Mouse (Mus musculus) midbrain, embryonic 15.5 days (tissue): ENCODE measurements around the gene Ier5. TPM values are rescaled to one million over a fixed set of nuclear protein-coding genes. Genes with fewer than 3 reads are reported as not detected.

Source experiments
- ATAC-seq: fragments of 200-750 bp; cut with Nextera tagmentation; replicated peaks from 2 replicates; pipeline ENCODE4 v1.8.0; 2017; ENCODE audit warnings: moderate TSS enrichment
- H3K27ac ChIP-seq: fragments of 300-500 bp; sonication (generic); 2 replicates; pipeline ENCODE4 v1.5.1; 2015; ENCODE audit warnings: mild to moderate bottlenecking, inconsistent platforms
- H3K27me3 ChIP-seq: fragments of 300-500 bp; sonication (generic); replicated peaks from 2 replicates; pipeline ENCODE4 v1.6.1; 2015; ENCODE audit warnings: inconsistent platforms
- H3K36me3 ChIP-seq: fragments of 300-500 bp; sonication (generic); replicated peaks from 2 replicates; pipeline ENCODE4 v1.6.1; 2015; ENCODE audit warnings: inconsistent platforms
- H3K4me1 ChIP-seq: fragments of 300-500 bp; sonication (generic); 2 replicates; pipeline ENCODE4 v1.6.1; 2015; ENCODE audit warnings: inconsistent platforms
- H3K4me2 ChIP-seq: fragments of 300-500 bp; sonication (generic); 2 replicates; pipeline ENCODE4 v1.6.1; 2015; ENCODE audit warnings: inconsistent platforms, mild to moderate bottlenecking, moderate library complexity
- H3K4me3 ChIP-seq: fragments of 300-500 bp; sonication (generic); 2 replicates; pipeline ENCODE4 v1.5.1; 2015; ENCODE audit warnings: mild to moderate bottlenecking, inconsistent platforms
- H3K9ac ChIP-seq: fragments of 300-500 bp; sonication (generic); 2 replicates; pipeline ENCODE4 v1.6.1; 2015; ENCODE audit warnings: mild to moderate bottlenecking, inconsistent platforms
- H3K9me3 ChIP-seq: fragments of 300-500 bp; sonication (generic); 2 replicates; pipeline ENCODE4 v1.6.1; 2016; ENCODE audit warnings: inconsistent platforms
- WGBS: fragments of 180-500 bp; shearing (Covaris S2); methylation state at CpG from one replicate; pipeline ENCODE4 v1.1.7; 2015; ENCODE audit warnings: mixed read lengths; 5-methylcytosine and 5-hydroxymethylcytosine counted together
- polyA plus RNA-seq: library from polyadenylated mRNA; unstranded; fragments of >200 nt; fragmentation: Nextera tagmentation; extraction: Ambion mirVana; gene quantifications from 2 replicates; pipeline ENCODE4 v1.2.1, GENCODE M21; 2015

Gene Ier5
- polyA plus RNA-seq, result 7.2 and 9.4 TPM in 2 replicates

GRCm38 (mm10) chr1:155099280-155099848 lies at the start of gene Ier5:
TSS of gene Ier5 (minus strand) at chr1:155099636.
- no peaks in the 10 kb centered on the region for H3K27me3 ChIP-seq
- under 1% methylated on average over 40 of the region's 40 CpGs for WGBS

GRCm38 (mm10) chr1:155147228-155147627 lies 47.8 kb upstream of the Ier5 start:
- no peaks in the 10 kb centered on the region for H3K36me3 ChIP-seq
- no peak for ATAC-seq
- no peak overlapping the region for H3K4me2 ChIP-seq
- no peaks in the 10 kb centered on the region for H3K4me1 ChIP-seq
- no peak overlapping the region for H3K9ac ChIP-seq
- no peak overlapping the region for H3K27ac ChIP-seq
- no peaks in the 10 kb centered on the region for H3K27me3 ChIP-seq
- WGBS, result 78% methylated on average over 2 of the region's 2 CpGs
- no peak overlapping the region for H3K4me3 ChIP-seq
- H3K9me3 ChIP-seq, result no peaks in the 10 kb centered on the region

More at GRCm38 (mm10) chr1:155099280-155099848, at the start of gene Ier5:
- Histone ChIP-seq H3K4me1 (peaks cover 29% of the 10 kb centered on the region), H3K4me3 (peak within 1 kb of the TSS; percentile 95), H3K27ac (peak within 1 kb of the TSS; percentile 90), H3K9me3 (no peaks in the 10 kb centered on the region), H3K4me2 (peak within 1 kb of the TSS; percentile 91), H3K9ac (peak within 1 kb of the TSS; percentile 99), H3K36me3 (no peaks in the 10 kb centered on the region)
- ATAC-seq, result peak; percentile 98

- Histone ChIP-seq H3K36me3 (no peaks in the 10 kb centered on the region), H3K9me3 (no peaks in the 10 kb centered on the region), H3K4me3 (0 out of 2 replicates have a peak within 1 kb of the TSS, but pooled peaks have one; percentile 9), H3K4me2 (peak within 1 kb of the TSS; percentile 8; the same call in 1 of the 2 replicates), H3K27ac (no peak within 1 kb of the TSS), H3K9ac (no peak within 1 kb of the TSS), H3K27me3 (no peaks in the 10 kb centered on the region), H3K4me1 (no peaks in the 10 kb centered on the region)
- peak; percentile 66; the same call in 1 of the 2 replicates for ATAC-seq
- 57% methylated on average over 8 of the region's 8 CpGs for WGBS
Observed at GRCm38 (mm10) chr1:155146572-155146980, 47.1 kb upstream of the Ier5 start, which contains the start of gene Mr1. TSS of gene Mr1 (minus strand) at chr1:155146814.

- H3K4me3 ChIP-seq, result no peak overlapping the region
- H3K4me2 ChIP-seq, result no peak overlapping the region
- H3K36me3 ChIP-seq, result no peaks in the 10 kb centered on the region
- H3K27ac ChIP-seq, result no peak overlapping the region
- WGBS, result 78% methylated on average over 6 of the region's 6 CpGs
- no peak for ATAC-seq
- H3K9me3 ChIP-seq, result no peaks in the 10 kb centered on the region
- H3K27me3 ChIP-seq, result no peaks in the 10 kb centered on the region
- no peaks in the 10 kb centered on the region for H3K4me1 ChIP-seq
- H3K9ac ChIP-seq, result no peak overlapping the region
Observed at GRCm38 (mm10) chr1:155145620-155146019, 46.2 kb upstream of the Ier5 start.

GRCm38 (mm10) chr1:155140076-155140475 lies 40.6 kb upstream of the Ier5 start:
- no peaks in the 10 kb centered on the region for H3K36me3 ChIP-seq
- no peak overlapping the region for H3K27ac ChIP-seq
- WGBS, result 68% methylated on average over 2 of the region's 2 CpGs
- H3K9me3 ChIP-seq, result no peaks in the 10 kb centered on the region
- H3K4me2 ChIP-seq, result no peak overlapping the region
- ATAC-seq, result no peak
- no peaks in the 10 kb centered on the region for H3K4me1 ChIP-seq
- no peak overlapping the region for H3K4me3 ChIP-seq
- no peaks in the 10 kb centered on the region for H3K27me3 ChIP-seq
- H3K9ac ChIP-seq, result no peak overlapping the region

GRCm38 (mm10) chr1:155138795-155139194 lies 39.4 kb upstream of the Ier5 start:
- H3K27me3 ChIP-seq, result no peaks in the 10 kb centered on the region
- 91% methylated on average over 7 of the region's 7 CpGs for WGBS
- no peak overlapping the region for H3K4me2 ChIP-seq
- no peaks in the 10 kb centered on the region for H3K9me3 ChIP-seq
- no peaks in the 10 kb centered on the region for H3K36me3 ChIP-seq
- no peak overlapping the region for H3K27ac ChIP-seq
- ATAC-seq, result no peak
- no peak overlapping the region for H3K4me3 ChIP-seq
- no peaks in the 10 kb centered on the region for H3K4me1 ChIP-seq
- no peak overlapping the region for H3K9ac ChIP-seq

- H3K36me3 ChIP-seq, result no peaks in the 10 kb centered on the region
- no peak overlapping the region for H3K4me3 ChIP-seq
- H3K9ac ChIP-seq, result no peak overlapping the region
- no peaks in the 10 kb centered on the region for H3K4me1 ChIP-seq
- H3K4me2 ChIP-seq, result no peak overlapping the region
- 76% methylated on average over 8 of the region's 8 CpGs for WGBS
- no peak overlapping the region for H3K27ac ChIP-seq
- H3K9me3 ChIP-seq, result no peaks in the 10 kb centered on the region
- H3K27me3 ChIP-seq, result no peaks in the 10 kb centered on the region
- ATAC-seq, result no peak
Observed at GRCm38 (mm10) chr1:155134866-155135265, 35.4 kb upstream of the Ier5 start.

- WGBS, result 93% methylated on average over 5 of the region's 5 CpGs
Observed at GRCm38 (mm10) chr1:155127429-155127934, 28.0 kb upstream of the Ier5 start.

GRCm38 (mm10) chr1:155126716-155127115 lies 27.3 kb upstream of the Ier5 start:
- Histone ChIP-seq H3K36me3 (no peaks in the 10 kb centered on the region), H3K9ac (no peak overlapping the region), H3K4me2 (no peak overlapping the region), H3K27ac (no peak overlapping the region), H3K4me3 (no peak overlapping the region), H3K4me1 (no peaks in the 10 kb centered on the region), H3K9me3 (no peaks in the 10 kb centered on the region), H3K27me3 (no peaks in the 10 kb centered on the region)
- ATAC-seq, result no peak
- 90% methylated on average over 5 of the region's 5 CpGs for WGBS

More at GRCm38 (mm10) chr1:155127429-155127934, 28.0 kb upstream of the Ier5 start:
- ATAC-seq, result no peak
- H3K4me1 ChIP-seq, result no peaks in the 10 kb centered on the region
- no peaks in the 10 kb centered on the region for H3K27me3 ChIP-seq
- no peaks in the 10 kb centered on the region for H3K36me3 ChIP-seq
- no peak overlapping the region for H3K27ac ChIP-seq
- H3K4me2 ChIP-seq, result no peak overlapping the region
- H3K9me3 ChIP-seq, result no peaks in the 10 kb centered on the region
- H3K9ac ChIP-seq, result no peak overlapping the region
- H3K4me3 ChIP-seq, result no peak overlapping the region

GRCm38 (mm10) chr1:155124397-155124796 lies 25.0 kb upstream of the Ier5 start:
- no peak overlapping the region for H3K4me2 ChIP-seq
- WGBS, result 94% methylated on average over 5 of the region's 5 CpGs
- no peak for ATAC-seq

GRCm38 (mm10) chr1:155121977-155122939 lies 22.8 kb upstream of the Ier5 start:
- H3K27ac ChIP-seq, result no peak overlapping the region
- H3K36me3 ChIP-seq, result no peaks in the 10 kb centered on the region
- H3K9ac ChIP-seq, result no peak overlapping the region
- H3K4me3 ChIP-seq, result no peak overlapping the region
- no peaks in the 10 kb centered on the region for H3K9me3 ChIP-seq
- ATAC-seq, result no peak
- no peak overlapping the region for H3K4me2 ChIP-seq
- H3K4me1 ChIP-seq, result no peaks in the 10 kb centered on the region
- H3K27me3 ChIP-seq, result no peaks in the 10 kb centered on the region
- 86% methylated on average over 21 of the region's 21 CpGs for WGBS

More at GRCm38 (mm10) chr1:155124397-155124796, 25.0 kb upstream of the Ier5 start:
- Histone ChIP-seq H3K9me3 (no peaks in the 10 kb centered on the region), H3K4me3 (no peak overlapping the region), H3K27me3 (no peaks in the 10 kb centered on the region), H3K27ac (no peak overlapping the region), H3K4me1 (no peaks in the 10 kb centered on the region), H3K9ac (no peak overlapping the region), H3K36me3 (no peaks in the 10 kb centered on the region)

GRCm38 (mm10) chr1:155119719-155120118 lies 20.3 kb upstream of the Ier5 start:
- Histone ChIP-seq H3K4me2 (no peak overlapping the region), H3K4me1 (no peaks in the 10 kb centered on the region), H3K4me3 (no peak overlapping the region), H3K9ac (no peak overlapping the region), H3K9me3 (no peaks in the 10 kb centered on the region), H3K27ac (no peak overlapping the region), H3K27me3 (no peaks in the 10 kb centered on the region), H3K36me3 (no peaks in the 10 kb centered on the region)
- no peak for ATAC-seq
- WGBS, result 84% methylated on average over 1 of the region's 1 CpGs
